Mouse (Mus musculus): Measurements from ENCODE around the gene Swt1. TPM values are rescaled to one million over a fixed set of nuclear protein-coding genes. Genes with fewer than 3 reads are reported as not detected.

Swt1 gene
- polyA plus RNA-seq, 1 experiment, result 8.9 TPM

DNA sequence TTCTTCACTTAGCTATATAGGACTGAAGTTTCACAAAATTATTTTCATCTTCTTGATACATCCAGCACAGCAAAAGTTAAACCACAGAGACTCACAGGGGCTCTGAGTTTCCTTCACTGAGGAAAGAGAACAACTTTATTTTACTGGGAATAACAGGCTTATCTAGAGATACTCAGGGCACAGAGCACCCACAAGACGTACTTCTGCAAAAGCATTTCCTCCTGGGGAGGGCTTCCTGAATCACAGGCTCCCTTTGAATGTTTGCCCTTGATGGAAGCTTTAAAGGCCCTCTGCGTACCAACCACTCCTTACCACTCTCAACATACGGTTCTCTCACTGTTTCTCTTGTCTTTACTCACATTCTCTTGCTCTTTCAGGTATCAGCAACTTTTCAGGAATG lies 6.1 kb downstream of the Swt1 start:
- Histone ChIP-seq H3K27me3 (replicated peaks; ENCODE audit: control insufficient read depth, insufficient read depth, low read length) (no peaks in the 10 kb centered on the region), H3K27ac (ENCODE audit: insufficient read depth, low read depth, low read length) (no peak overlapping the region), H3K4me1 (ENCODE audit: control insufficient read depth, insufficient read depth, low read length) (peaks cover 5% of the 10 kb centered on the region; the same call in 1 of the 2 replicates), H3K36me3 (ENCODE audit: control insufficient read depth, insufficient read depth, low read length) (peaks cover 2% of the 10 kb centered on the region; the same call in 1 of the 2 replicates), H3K4me3 (ENCODE audit: insufficient read depth, low read depth, low read length) (no peak overlapping the region)
- DNase-seq, result no peak
- TF ChIP-seq CTCF (conservative IDR thresholded peaks at IDR 0.05; ENCODE audit: insufficient read depth, insufficient read length, low read depth, low read length), result no peak
- TF ChIP-seq POLR2A (IDR thresholded peaks at IDR 0.05; ENCODE audit: low read depth, low read length), result no peak
- WGBS, result 67% methylated on average over 3 of the region's 3 CpGs

- Histone ChIP-seq H3K4me3 (ENCODE audit: insufficient read depth, low read depth, low read length) (no peak overlapping the region), H3K4me1 (ENCODE audit: control insufficient read depth, insufficient read depth, low read length) (no peaks in the 10 kb centered on the region), H3K27me3 (replicated peaks; ENCODE audit: control insufficient read depth, insufficient read depth, low read length) (no peaks in the 10 kb centered on the region), H3K36me3 (ENCODE audit: control insufficient read depth, insufficient read depth, low read length) (peaks cover 5% of the 10 kb centered on the region), H3K27ac (ENCODE audit: insufficient read depth, low read depth, low read length) (no peak overlapping the region)
- DNase-seq, result no peak
- WGBS, result 93% methylated on average over 3 of the region's 3 CpGs
- TF ChIP-seq POLR2A (IDR thresholded peaks at IDR 0.05; ENCODE audit: low read depth, low read length) (no peak), CTCF (conservative IDR thresholded peaks at IDR 0.05; ENCODE audit: insufficient read depth, insufficient read length, low read depth, low read length) (no peak)
Measured at GRCm38 (mm10) chr1:151409827-151410226, 18.4 kb downstream of the Swt1 start.

GRCm38 (mm10) chr1:151390029-151390428 lies 38.2 kb downstream of the Swt1 start:
- Histone ChIP-seq H3K4me1 (ENCODE audit: control insufficient read depth, insufficient read depth, low read length) (no peaks in the 10 kb centered on the region), H3K36me3 (ENCODE audit: control insufficient read depth, insufficient read depth, low read length) (peaks cover 8% of the 10 kb centered on the region), H3K27ac (ENCODE audit: insufficient read depth, low read depth, low read length) (no peak overlapping the region), H3K27me3 (replicated peaks; ENCODE audit: control insufficient read depth, insufficient read depth, low read length) (no peaks in the 10 kb centered on the region), H3K4me3 (ENCODE audit: insufficient read depth, low read depth, low read length) (no peak overlapping the region)
- DNase-seq, result peak; percentile 39
- WGBS, result 96% methylated on average over 1 of the region's 1 CpGs
- TF ChIP-seq POLR2A (IDR thresholded peaks at IDR 0.05; ENCODE audit: low read depth, low read length) (no peak), CTCF (conservative IDR thresholded peaks at IDR 0.05; ENCODE audit: insufficient read depth, insufficient read length, low read depth, low read length) (peak; percentile 70)

GRCm38 (mm10) chr1:151377353-151377752 lies 50.9 kb downstream of the Swt1 start:
- Histone ChIP-seq H3K36me3 (ENCODE audit: control insufficient read depth, insufficient read depth, low read length) (peaks cover 4% of the 10 kb centered on the region), H3K4me3 (ENCODE audit: insufficient read depth, low read depth, low read length) (no peak overlapping the region), H3K27me3 (replicated peaks; ENCODE audit: control insufficient read depth, insufficient read depth, low read length) (no peaks in the 10 kb centered on the region), H3K27ac (ENCODE audit: insufficient read depth, low read depth, low read length) (no peak overlapping the region), H3K4me1 (ENCODE audit: control insufficient read depth, insufficient read depth, low read length) (no peaks in the 10 kb centered on the region)
- TF ChIP-seq CTCF (conservative IDR thresholded peaks at IDR 0.05; ENCODE audit: insufficient read depth, insufficient read length, low read depth, low read length) (0 out of 2 replicates have a peak, but pooled peaks have one; percentile 9), POLR2A (IDR thresholded peaks at IDR 0.05; ENCODE audit: low read depth, low read length) (no peak)
- DNase-seq, result no peak
- WGBS, result 95% methylated on average over 3 of the region's 3 CpGs

GRCm38 (mm10) chr1:151372823-151373222 lies 55.4 kb downstream of the Swt1 start:
- Histone ChIP-seq H3K36me3 (ENCODE audit: control insufficient read depth, insufficient read depth, low read length) (peaks cover 5% of the 10 kb centered on the region), H3K4me1 (ENCODE audit: control insufficient read depth, insufficient read depth, low read length) (no peaks in the 10 kb centered on the region; the same call in 1 of the 2 replicates), H3K27ac (ENCODE audit: insufficient read depth, low read depth, low read length) (no peak overlapping the region), H3K4me3 (ENCODE audit: insufficient read depth, low read depth, low read length) (no peak overlapping the region), H3K27me3 (replicated peaks; ENCODE audit: control insufficient read depth, insufficient read depth, low read length) (no peaks in the 10 kb centered on the region)
- TF ChIP-seq CTCF (conservative IDR thresholded peaks at IDR 0.05; ENCODE audit: insufficient read depth, insufficient read length, low read depth, low read length) (no peak), POLR2A (IDR thresholded peaks at IDR 0.05; ENCODE audit: low read depth, low read length) (no peak)
- 98% methylated on average over 1 of the region's 1 CpGs for WGBS
- no peak for DNase-seq

GRCm38 (mm10) chr1:151371543-151371942 lies 56.7 kb downstream of the Swt1 start:
- no peak overlapping the region for H3K27ac ChIP-seq (ENCODE audit: insufficient read depth, low read depth, low read length)
- H3K4me3 ChIP-seq (ENCODE audit: insufficient read depth, low read depth, low read length), result no peak overlapping the region
- no peaks in the 10 kb centered on the region; the same call in 1 of the 2 replicates for H3K4me1 ChIP-seq (ENCODE audit: control insufficient read depth, insufficient read depth, low read length)
- H3K27me3 ChIP-seq (replicated peaks; ENCODE audit: control insufficient read depth, insufficient read depth, low read length), result no peaks in the 10 kb centered on the region
- TF ChIP-seq CTCF (conservative IDR thresholded peaks at IDR 0.05; ENCODE audit: insufficient read depth, insufficient read length, low read depth, low read length) (no peak), POLR2A (IDR thresholded peaks at IDR 0.05; ENCODE audit: low read depth, low read length) (no peak)
- peaks cover 5% of the 10 kb centered on the region for H3K36me3 ChIP-seq (ENCODE audit: control insufficient read depth, insufficient read depth, low read length)
- WGBS, result 78% methylated on average over 5 of the region's 5 CpGs
- no peak for DNase-seq

DNA sequence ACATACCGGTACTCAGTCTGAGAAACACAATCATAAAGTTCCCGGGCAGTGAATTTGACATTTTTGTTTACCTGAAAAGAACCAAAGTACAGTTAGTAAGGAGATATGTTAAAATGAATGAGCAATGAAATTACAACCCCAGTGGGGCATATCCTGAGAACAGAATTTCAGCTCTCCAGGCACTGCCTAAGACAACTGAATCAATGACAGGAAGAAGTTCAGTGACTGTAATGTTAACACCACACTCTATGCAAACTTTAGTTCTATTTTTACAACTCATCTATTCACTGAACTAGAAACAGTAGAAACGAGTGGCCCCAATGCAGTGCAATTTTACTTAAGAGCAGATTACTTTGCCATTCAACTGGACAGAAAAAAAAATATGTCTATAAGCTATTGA lies 57.7 kb downstream of the Swt1 start:
- TF ChIP-seq POLR2A (IDR thresholded peaks at IDR 0.05; ENCODE audit: low read depth, low read length), result no peak
- no peak for TF ChIP-seq CTCF (conservative IDR thresholded peaks at IDR 0.05; ENCODE audit: insufficient read depth, insufficient read length, low read depth, low read length)
- Histone ChIP-seq H3K27ac (ENCODE audit: insufficient read depth, low read depth, low read length) (no peak overlapping the region), H3K4me1 (ENCODE audit: control insufficient read depth, insufficient read depth, low read length) (peaks cover 6% of the 10 kb centered on the region; the same call in 1 of the 2 replicates), H3K36me3 (ENCODE audit: control insufficient read depth, insufficient read depth, low read length) (peaks cover 13% of the 10 kb centered on the region), H3K27me3 (replicated peaks; ENCODE audit: control insufficient read depth, insufficient read depth, low read length) (no peaks in the 10 kb centered on the region), H3K4me3 (ENCODE audit: insufficient read depth, low read depth, low read length) (no peak overlapping the region)
- no peak for DNase-seq
- 68% methylated on average over 3 of the region's 3 CpGs for WGBS
